ENCODE assay signal across 25 mouse cellular contexts in genomic region chr4:62691625-62692024, GRCm38 (mm10).
DNase-seq lines count a peak whose midpoint lies in the region; ATAC-seq lines count a peak whose summit lies in the region.
"Had no signal": no experiment of that assay in that cellular context is flagged by ENCODE, and none has a peak within 500 bp of the region (broad histone marks: within the 10 kb centered on the region; RNA-seq: fewer than 3 reads in every experiment).

No protein-coding gene starts in this region.

- H3K9ac ChIP-seq in hindbrain, embryonic 13.5 days = no peak overlapping the region
- no peak overlapping the region for H3K9ac ChIP-seq in hindbrain, embryonic 11.5 days (ENCODE audit: low read depth, low read length)
- no peak overlapping the region; the same call in 1 of the 2 replicates for H3K9ac ChIP-seq in stomach, embryonic 16.5 days (ENCODE audit: low read length)
- H3K9ac ChIP-seq in midbrain, embryonic 13.5 days (replicated peaks) = no peak overlapping the region
- H3K9ac ChIP-seq: embryonic facial prominence, embryonic 12.5 days; forebrain, embryonic 13.5 days; kidney, embryonic 15.5 days; limb, embryonic 15.5 days; liver, embryonic 14.5 days; midbrain, embryonic 15.5 days; neural tube, embryonic 13.5 days; stomach, embryonic 15.5 days had no signal

- ATAC-seq in hindbrain, embryonic 13.5 days (ENCODE audit: low FRiP score) = no peak
- ATAC-seq in hindbrain, embryonic 11.5 days (ENCODE audit: low FRiP score) = no peak
- no peak for ATAC-seq in stomach, embryonic 16.5 days (ENCODE audit: insufficient read depth, low FRiP score)
- no peak for ATAC-seq in inflammation-experienced regulatory T-cells, adult 6 months
- no peak for ATAC-seq in midbrain, embryonic 13.5 days
- ATAC-seq: forebrain, embryonic 13.5 days; hindbrain, postnatal 0 days; midbrain, embryonic 15.5 days had no signal

- H3K4me1 ChIP-seq in hindbrain, embryonic 13.5 days (replicated peaks) = peaks cover 53% of the 10 kb centered on the region
- H3K4me1 ChIP-seq in hindbrain, embryonic 11.5 days (replicated peaks; ENCODE audit: control insufficient read depth, insufficient read depth, low read length) = no peaks in the 10 kb centered on the region
- peaks cover 41% of the 10 kb centered on the region for H3K4me1 ChIP-seq in stomach, embryonic 16.5 days (ENCODE audit: control insufficient read depth, insufficient read depth, low read length)
- H3K4me1 ChIP-seq in midbrain, embryonic 13.5 days (replicated peaks) = peaks cover 38% of the 10 kb centered on the region

- 70% methylated on average over 1 of the region's 1 CpGs for WGBS in hindbrain, embryonic 13.5 days
- 70% methylated on average over 1 of the region's 1 CpGs for WGBS in hindbrain, embryonic 11.5 days
- 45% methylated on average over 1 of the region's 1 CpGs for WGBS in stomach, embryonic 16.5 days
- 42% methylated on average over 1 of the region's 1 CpGs for WGBS in midbrain, embryonic 13.5 days

- H3K4me3 ChIP-seq in hindbrain, embryonic 13.5 days = no peak overlapping the region
- H3K4me3 ChIP-seq in hindbrain, embryonic 11.5 days (ENCODE audit: low read depth, low read length) = no peak overlapping the region
- no peak overlapping the region for H3K4me3 ChIP-seq in stomach, embryonic 16.5 days (replicated peaks; ENCODE audit: low read length)
- H3K4me3 ChIP-seq in midbrain, embryonic 13.5 days (replicated peaks) = no peak overlapping the region
- H3K4me3 ChIP-seq: embryonic facial prominence, embryonic 12.5 days; forebrain, embryonic 13.5 days; kidney, embryonic 15.5 days; limb, embryonic 15.5 days; midbrain, embryonic 15.5 days; neural tube, embryonic 13.5 days; stomach, embryonic 15.5 days had no signal

- H3K27me3 ChIP-seq in hindbrain, embryonic 13.5 days = no peaks in the 10 kb centered on the region
- H3K27me3 ChIP-seq in hindbrain, embryonic 11.5 days (ENCODE audit: control insufficient read depth, insufficient read depth, low read length) = no peaks in the 10 kb centered on the region
- H3K27me3 ChIP-seq in stomach, embryonic 16.5 days (ENCODE audit: control insufficient read depth, insufficient read depth, low read length) = no peaks in the 10 kb centered on the region
- H3K27me3 ChIP-seq in midbrain, embryonic 13.5 days = no peaks in the 10 kb centered on the region
- H3K27me3 ChIP-seq: CH12.LX; embryonic facial prominence, embryonic 12.5 days; forebrain, embryonic 13.5 days; kidney, embryonic 15.5 days; limb, embryonic 15.5 days; midbrain, embryonic 15.5 days; neural tube, embryonic 13.5 days; stomach, embryonic 15.5 days had no signal

- H3K9me3 ChIP-seq in hindbrain, embryonic 13.5 days = no peaks in the 10 kb centered on the region
- H3K9me3 ChIP-seq in hindbrain, embryonic 11.5 days (ENCODE audit: control insufficient read depth, low read length) = no peaks in the 10 kb centered on the region
- no peaks in the 10 kb centered on the region for H3K9me3 ChIP-seq in stomach, embryonic 16.5 days (replicated peaks; ENCODE audit: control insufficient read depth, low read length)
- H3K9me3 ChIP-seq in midbrain, embryonic 13.5 days = no peaks in the 10 kb centered on the region
- H3K9me3 ChIP-seq: embryonic facial prominence, embryonic 12.5 days; forebrain, embryonic 13.5 days; kidney, embryonic 15.5 days; limb, embryonic 15.5 days; midbrain, embryonic 15.5 days; neural tube, embryonic 13.5 days; stomach, embryonic 15.5 days had no signal

- peak; percentile 98 for DNase-seq in heart, adult 11 months
- DNase-seq in heart, postnatal 25 days (ENCODE audit: low spot score) = no peak
- DNase-seq in hindbrain, embryonic 11.5 days (ENCODE audit: low spot score) = no peak
- peak; percentile 46 for DNase-seq in ZHBTc4 (ENCODE audit: low read depth, low spot score)
- DNase-seq: B cell, adult 2 months; cerebellum, adult 18-20 months; cerebellum, postnatal 14 days; kidney, adult 11 months; left cerebral cortex, postnatal 4 days; retina, postnatal 1 day had no signal

- intact Hi-C loops in heart, postnatal 25 days (cut with DNase I) = loop anchor here (2.0 kb wide), 2 partner anchors 29 to 51 kb away; no protein-coding TSS in a partner anchor

- H3K36me3 ChIP-seq in hindbrain, embryonic 13.5 days = peaks cover 46% of the 10 kb centered on the region
- H3K36me3 ChIP-seq in hindbrain, embryonic 11.5 days (ENCODE audit: control insufficient read depth, insufficient read depth, low read length) = no peaks in the 10 kb centered on the region
- H3K36me3 ChIP-seq in stomach, embryonic 16.5 days (ENCODE audit: control insufficient read depth, insufficient read depth, low read length) = no peaks in the 10 kb centered on the region; the same call in 1 of the 2 replicates
- peaks cover 39% of the 10 kb centered on the region for H3K36me3 ChIP-seq in midbrain, embryonic 13.5 days
- H3K36me3 ChIP-seq: G1E; stomach, embryonic 15.5 days had no signal

- H3K27ac ChIP-seq in hindbrain, embryonic 13.5 days = 0 out of 2 replicates have a peak overlapping the region, but pooled peaks have one; percentile 40
- no peak overlapping the region for H3K27ac ChIP-seq in hindbrain, embryonic 11.5 days (ENCODE audit: low read depth, low read length)
- peak overlapping the region; percentile 69; the same call in 1 of the 2 replicates for H3K27ac ChIP-seq in stomach, embryonic 16.5 days (ENCODE audit: low read length)
- no peak overlapping the region for H3K27ac ChIP-seq in midbrain, embryonic 13.5 days
- H3K27ac ChIP-seq: embryonic facial prominence, embryonic 12.5 days; forebrain, embryonic 13.5 days; hindbrain, postnatal 0 days; kidney, embryonic 15.5 days; limb, embryonic 15.5 days; liver, embryonic 14.5 days; midbrain, embryonic 15.5 days; neural tube, embryonic 13.5 days; stomach, embryonic 15.5 days had no signal

- H3K4me2 ChIP-seq in hindbrain, embryonic 13.5 days = no peak overlapping the region
- no peak overlapping the region for H3K4me2 ChIP-seq in hindbrain, embryonic 11.5 days (replicated peaks; ENCODE audit: low read depth, low read length)
- H3K4me2 ChIP-seq in stomach, embryonic 16.5 days (ENCODE audit: low read depth, low read length) = no peak overlapping the region
- no peak overlapping the region for H3K4me2 ChIP-seq in midbrain, embryonic 13.5 days (replicated peaks)
- H3K4me2 ChIP-seq: embryonic facial prominence, embryonic 12.5 days; forebrain, embryonic 13.5 days; kidney, embryonic 15.5 days; limb, embryonic 15.5 days; midbrain, embryonic 15.5 days; neural tube, embryonic 13.5 days; stomach, embryonic 15.5 days had no signal

Comparison
In these comparisons a context has a peak if more than half of its experiments do, and no peak if none do; other contexts are left out.
1. DNase-seq: peak in heart, adult 11 months (single experiment) and ZHBTc4 (single experiment); none in heart, postnatal 25 days (single experiment) and hindbrain, embryonic 11.5 days (single experiment).
2. H3K27ac ChIP-seq: peak in hindbrain, embryonic 13.5 days (single experiment) and stomach, embryonic 16.5 days (single experiment); none in hindbrain, embryonic 11.5 days (single experiment) and midbrain, embryonic 13.5 days (single experiment).